Mouse (Mus musculus): ENCODE data around the gene Zcchc7. TPM values are rescaled to one million over a fixed set of nuclear protein-coding genes. Genes with fewer than 3 reads are reported as not detected.

The Zcchc7 gene
- polyA plus RNA-seq, 1 experiment from 2014 or later: 38.8 TPM

DNA sequence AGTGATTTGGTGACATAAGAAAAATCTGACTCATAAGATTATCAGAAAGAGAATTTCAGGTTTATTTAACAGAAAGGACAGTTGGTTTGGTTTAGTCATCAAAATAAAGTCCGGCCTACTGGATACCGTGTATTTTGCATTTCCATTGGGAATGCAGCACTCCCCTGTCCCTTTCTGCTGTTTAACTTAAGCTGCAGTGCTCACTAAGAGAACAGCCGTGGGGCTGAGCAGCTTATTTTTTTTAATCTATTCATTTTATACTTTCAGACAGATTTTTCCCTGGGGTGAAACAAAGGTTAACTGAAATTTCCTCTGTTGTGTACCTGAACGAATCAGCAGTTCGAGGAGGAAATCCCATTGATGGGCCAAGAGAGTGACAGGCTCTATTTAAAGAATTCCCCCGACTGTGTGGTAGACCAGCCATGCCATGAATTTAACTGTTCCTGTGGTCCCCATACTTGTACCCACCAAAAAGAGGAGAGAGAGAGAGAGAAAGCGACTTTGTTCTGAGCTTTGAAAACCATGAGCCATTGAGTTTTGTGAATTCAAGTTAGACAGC lies 124.5 kb downstream of the Zcchc7 start:
- 45% methylated on average over 7 of the region's 7 CpGs for WGBS
- Histone ChIP-seq H3K4me2 (ENCODE audit: low read depth, low read length) (no peak overlapping the region), H3K9me3 (replicated peaks; ENCODE audit: control insufficient read depth, low read length) (no peaks in the 10 kb centered on the region), H3K4me3 (replicated peaks; ENCODE audit: low read length) (no peak overlapping the region), H3K36me3 (ENCODE audit: control insufficient read depth, insufficient read depth, low read length) (no peaks in the 10 kb centered on the region), H3K27ac (ENCODE audit: low read length) (no peak overlapping the region), H3K27me3 (ENCODE audit: control insufficient read depth, insufficient read depth, low read length) (no peaks in the 10 kb centered on the region), H3K4me1 (ENCODE audit: control insufficient read depth, insufficient read depth, low read length) (no peaks in the 10 kb centered on the region), H3K9ac (ENCODE audit: low read length) (no peak overlapping the region)
- ATAC-seq (ENCODE audit: insufficient read depth, low FRiP score): no peak

DNA sequence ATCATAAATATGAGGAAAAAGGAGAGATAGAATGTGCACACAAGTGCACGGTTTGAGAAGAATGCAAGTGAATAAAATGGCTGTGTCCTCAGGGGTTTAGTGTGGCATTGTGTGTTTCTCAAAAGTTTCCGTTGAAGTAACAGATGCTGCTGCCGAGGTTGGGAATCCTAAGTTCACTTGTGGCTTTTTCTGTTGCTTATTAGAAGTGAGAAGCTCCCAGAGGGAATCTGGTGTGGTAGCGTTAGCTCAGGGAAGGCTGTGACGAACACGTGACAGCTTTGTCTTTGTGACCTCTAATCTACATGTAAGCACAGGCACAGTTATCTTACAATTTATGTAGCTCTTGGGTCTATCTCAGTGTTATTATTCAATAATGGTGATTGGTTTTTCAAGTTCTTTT lies 130.5 kb downstream of the Zcchc7 start:
- H3K9ac ChIP-seq (ENCODE audit: low read length): no peak overlapping the region
- H3K36me3 ChIP-seq (ENCODE audit: control insufficient read depth, insufficient read depth, low read length): no peaks in the 10 kb centered on the region
- 81% methylated on average over 6 of the region's 6 CpGs for WGBS
- no peaks in the 10 kb centered on the region for H3K27me3 ChIP-seq (ENCODE audit: control insufficient read depth, insufficient read depth, low read length)
- H3K4me1 ChIP-seq (ENCODE audit: control insufficient read depth, insufficient read depth, low read length): no peaks in the 10 kb centered on the region
- no peaks in the 10 kb centered on the region for H3K9me3 ChIP-seq (replicated peaks; ENCODE audit: control insufficient read depth, low read length)
- no peak overlapping the region for H3K27ac ChIP-seq (ENCODE audit: low read length)
- no peak overlapping the region for H3K4me2 ChIP-seq (ENCODE audit: low read depth, low read length)
- H3K4me3 ChIP-seq (replicated peaks; ENCODE audit: low read length): no peak overlapping the region
- ATAC-seq (ENCODE audit: insufficient read depth, low FRiP score): no peak

DNA sequence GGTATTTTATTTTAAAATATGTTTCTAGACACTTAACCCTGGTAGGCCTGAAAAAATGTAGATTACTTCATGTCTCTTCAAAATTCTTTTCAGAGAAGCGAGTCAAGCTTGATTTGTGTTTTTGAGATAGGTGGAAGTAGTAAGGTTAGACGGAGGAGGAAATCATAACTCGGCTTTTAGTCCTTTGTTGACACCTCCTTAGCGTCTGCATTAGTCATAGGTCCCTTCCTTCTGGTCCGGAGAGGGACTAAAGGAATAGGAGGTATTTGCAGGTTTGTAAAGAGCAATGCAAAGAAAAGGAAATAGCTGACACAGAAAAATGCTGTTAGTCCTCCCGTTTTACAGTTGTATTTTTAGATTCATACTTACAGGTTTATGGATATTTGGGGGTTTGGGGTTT lies 135.7 kb downstream of the Zcchc7 start:
- H3K36me3 ChIP-seq (ENCODE audit: control insufficient read depth, insufficient read depth, low read length): no peaks in the 10 kb centered on the region; the same call in 1 of the 2 replicates
- H3K4me2 ChIP-seq (ENCODE audit: low read depth, low read length): no peak overlapping the region
- no peak overlapping the region for H3K4me3 ChIP-seq (replicated peaks; ENCODE audit: low read length)
- no peak for ATAC-seq (ENCODE audit: insufficient read depth, low FRiP score)
- H3K27ac ChIP-seq (ENCODE audit: low read length): no peak overlapping the region
- H3K9me3 ChIP-seq (replicated peaks; ENCODE audit: control insufficient read depth, low read length): no peaks in the 10 kb centered on the region
- 41% methylated on average over 6 of the region's 6 CpGs for WGBS
- no peaks in the 10 kb centered on the region for H3K27me3 ChIP-seq (ENCODE audit: control insufficient read depth, insufficient read depth, low read length)
- H3K9ac ChIP-seq (ENCODE audit: low read length): no peak overlapping the region
- H3K4me1 ChIP-seq (ENCODE audit: control insufficient read depth, insufficient read depth, low read length): no peaks in the 10 kb centered on the region

DNA sequence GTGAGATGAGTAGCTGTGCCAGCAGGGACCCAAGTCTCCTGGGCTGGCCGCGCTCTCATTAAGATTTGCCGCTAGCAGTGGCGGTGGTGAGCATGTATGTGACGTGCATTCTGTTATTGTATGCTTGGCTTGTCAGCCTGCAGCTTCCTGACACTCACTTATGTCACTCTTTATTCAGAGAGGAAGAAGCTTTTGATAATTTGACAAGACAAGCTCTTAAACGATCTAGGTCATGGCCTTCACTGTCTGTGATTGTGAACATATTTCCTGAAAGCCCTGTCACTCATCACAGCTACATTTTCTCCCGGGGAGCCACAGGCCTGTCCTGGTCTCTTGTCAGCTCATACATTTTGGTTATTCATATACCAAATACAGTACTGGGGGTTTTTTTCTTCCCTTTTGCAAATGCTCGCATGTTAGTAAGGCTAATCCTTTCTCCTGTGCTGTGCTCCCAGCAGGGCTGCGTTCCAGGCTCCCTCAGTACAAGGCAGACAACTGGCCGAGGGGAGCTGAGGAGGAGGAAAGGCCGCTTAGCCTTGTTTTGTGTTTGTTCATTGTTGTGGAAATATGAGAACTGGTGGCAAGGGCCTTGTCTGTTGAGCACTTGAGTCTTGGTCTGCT lies 150.1 kb downstream of the Zcchc7 start:
- Histone ChIP-seq H3K36me3 (ENCODE audit: control insufficient read depth, insufficient read depth, low read length) (no peaks in the 10 kb centered on the region), H3K27me3 (ENCODE audit: control insufficient read depth, insufficient read depth, low read length) (no peaks in the 10 kb centered on the region), H3K9ac (ENCODE audit: low read length) (no peak overlapping the region), H3K9me3 (replicated peaks; ENCODE audit: control insufficient read depth, low read length) (no peaks in the 10 kb centered on the region), H3K4me3 (replicated peaks; ENCODE audit: low read length) (no peak overlapping the region), H3K4me1 (ENCODE audit: control insufficient read depth, insufficient read depth, low read length) (no peaks in the 10 kb centered on the region), H3K4me2 (ENCODE audit: low read depth, low read length) (no peak overlapping the region), H3K27ac (ENCODE audit: low read length) (no peak overlapping the region)
- ATAC-seq (ENCODE audit: insufficient read depth, low FRiP score): no peak
- 56% methylated on average over 11 of the region's 11 CpGs for WGBS

DNA sequence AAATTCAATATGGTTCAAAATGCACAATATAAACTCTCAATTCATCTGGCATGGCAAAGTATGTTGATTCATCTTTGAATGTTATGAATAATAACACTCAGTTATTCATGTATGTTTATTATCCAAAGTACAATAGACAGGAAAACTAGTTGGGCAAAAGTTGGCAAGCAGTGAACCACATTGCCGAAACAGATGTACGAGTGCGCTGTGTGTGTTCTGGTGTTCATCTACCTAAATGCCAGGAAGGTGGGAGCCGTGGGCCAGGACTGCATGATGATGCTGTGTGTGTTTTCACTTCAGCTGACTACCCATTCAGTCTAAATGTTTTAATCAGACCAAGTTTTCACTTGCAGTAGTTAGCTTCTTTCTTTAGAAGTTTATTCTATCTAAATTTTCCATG lies 150.7 kb downstream of the Zcchc7 start:
- Histone ChIP-seq H3K4me3 (replicated peaks; ENCODE audit: low read length) (no peak overlapping the region), H3K27ac (ENCODE audit: low read length) (no peak overlapping the region), H3K9me3 (replicated peaks; ENCODE audit: control insufficient read depth, low read length) (no peaks in the 10 kb centered on the region), H3K36me3 (ENCODE audit: control insufficient read depth, insufficient read depth, low read length) (no peaks in the 10 kb centered on the region), H3K4me1 (ENCODE audit: control insufficient read depth, insufficient read depth, low read length) (no peaks in the 10 kb centered on the region), H3K9ac (ENCODE audit: low read length) (no peak overlapping the region), H3K27me3 (ENCODE audit: control insufficient read depth, insufficient read depth, low read length) (no peaks in the 10 kb centered on the region), H3K4me2 (ENCODE audit: low read depth, low read length) (no peak overlapping the region)
- no peak for ATAC-seq (ENCODE audit: insufficient read depth, low FRiP score)
- WGBS: 82% methylated on average over 4 of the region's 4 CpGs

DNA sequence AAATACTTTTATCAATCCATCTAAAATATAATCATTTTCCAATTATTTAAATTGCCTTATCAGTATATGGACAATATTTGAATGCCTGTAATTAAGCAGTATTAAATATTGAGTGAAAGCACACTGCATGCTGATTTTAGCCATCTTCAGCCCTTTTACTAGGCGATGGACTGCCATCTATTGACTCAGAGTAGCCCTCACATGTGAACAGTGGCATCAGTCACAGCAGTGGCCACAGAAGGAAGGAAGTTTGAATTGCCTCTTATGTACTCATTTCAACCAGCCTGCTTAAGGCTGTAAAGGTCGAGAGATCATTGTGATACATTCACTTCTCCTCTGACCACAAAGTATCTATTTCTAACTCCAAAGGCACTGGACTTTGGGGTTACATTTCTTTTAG lies 154.4 kb downstream of the Zcchc7 start:
- Histone ChIP-seq H3K27me3 (ENCODE audit: control insufficient read depth, insufficient read depth, low read length) (no peaks in the 10 kb centered on the region), H3K9me3 (replicated peaks; ENCODE audit: control insufficient read depth, low read length) (no peaks in the 10 kb centered on the region), H3K36me3 (ENCODE audit: control insufficient read depth, insufficient read depth, low read length) (no peaks in the 10 kb centered on the region), H3K4me1 (ENCODE audit: control insufficient read depth, insufficient read depth, low read length) (no peaks in the 10 kb centered on the region), H3K9ac (ENCODE audit: low read length) (no peak overlapping the region), H3K4me3 (replicated peaks; ENCODE audit: low read length) (no peak overlapping the region), H3K27ac (ENCODE audit: low read length) (no peak overlapping the region), H3K4me2 (ENCODE audit: low read depth, low read length) (no peak overlapping the region)
- WGBS: 49% methylated on average over 2 of the region's 2 CpGs
- ATAC-seq (ENCODE audit: insufficient read depth, low FRiP score): no peak

DNA sequence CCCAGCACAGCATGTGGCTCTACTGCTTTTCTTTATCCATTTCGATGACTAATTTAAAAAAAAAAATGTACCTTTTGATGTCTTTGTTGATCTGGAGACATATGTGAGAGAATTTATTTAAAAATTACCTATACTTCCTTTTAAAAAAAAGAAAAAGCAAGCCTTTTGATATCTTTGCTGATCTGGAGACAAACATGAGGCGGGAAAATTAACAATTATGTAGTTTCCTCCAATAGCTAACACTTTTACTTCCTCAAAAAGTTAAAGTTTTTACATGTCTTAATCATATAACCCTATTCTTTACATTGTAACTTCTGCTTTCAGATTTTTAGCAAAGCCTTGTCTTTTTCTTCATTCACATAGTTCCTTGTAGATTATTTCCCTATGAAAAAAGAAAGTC lies 155.2 kb downstream of the Zcchc7 start:
- no peaks in the 10 kb centered on the region for H3K27me3 ChIP-seq (ENCODE audit: control insufficient read depth, insufficient read depth, low read length)
- WGBS: 65% methylated on average over 2 of the region's 2 CpGs
- no peak overlapping the region for H3K4me2 ChIP-seq (ENCODE audit: low read depth, low read length)
- ATAC-seq (ENCODE audit: insufficient read depth, low FRiP score): no peak
- H3K9ac ChIP-seq (ENCODE audit: low read length): no peak overlapping the region
- H3K4me1 ChIP-seq (ENCODE audit: control insufficient read depth, insufficient read depth, low read length): no peaks in the 10 kb centered on the region
- H3K27ac ChIP-seq (ENCODE audit: low read length): no peak overlapping the region
- H3K9me3 ChIP-seq (replicated peaks; ENCODE audit: control insufficient read depth, low read length): no peaks in the 10 kb centered on the region
- H3K36me3 ChIP-seq (ENCODE audit: control insufficient read depth, insufficient read depth, low read length): no peaks in the 10 kb centered on the region
- H3K4me3 ChIP-seq (replicated peaks; ENCODE audit: low read length): no peak overlapping the region

DNA sequence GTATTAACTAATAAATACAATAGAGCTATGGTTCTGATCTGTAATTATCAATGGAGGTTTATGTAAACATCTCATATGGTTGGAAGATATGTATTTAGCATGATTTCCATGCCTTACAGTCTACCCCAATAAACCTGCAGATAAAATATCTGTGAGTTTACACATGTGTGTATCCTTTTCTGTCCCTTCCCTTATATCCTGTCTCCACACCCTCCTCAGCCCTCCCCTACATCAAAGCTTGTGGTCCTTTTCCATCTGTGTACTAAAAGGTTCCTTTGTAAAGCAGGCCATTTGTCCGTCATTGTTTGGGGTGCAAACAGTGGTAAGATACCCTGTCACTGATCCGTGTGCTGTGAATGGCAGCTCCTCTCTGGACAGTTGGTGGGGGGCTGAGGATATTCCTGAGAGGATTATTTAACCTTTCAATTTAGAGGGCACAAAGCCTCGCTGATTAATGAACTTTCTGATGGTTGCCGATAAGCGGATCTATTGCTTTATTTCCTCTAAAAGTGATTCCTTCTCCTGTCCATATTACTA lies 161.7 kb downstream of the Zcchc7 start:
- no peaks in the 10 kb centered on the region for H3K36me3 ChIP-seq (ENCODE audit: control insufficient read depth, insufficient read depth, low read length)
- H3K27me3 ChIP-seq (ENCODE audit: control insufficient read depth, insufficient read depth, low read length): no peaks in the 10 kb centered on the region
- no peaks in the 10 kb centered on the region for H3K9me3 ChIP-seq (replicated peaks; ENCODE audit: control insufficient read depth, low read length)
- no peak for ATAC-seq (ENCODE audit: insufficient read depth, low FRiP score)
- no peaks in the 10 kb centered on the region for H3K4me1 ChIP-seq (ENCODE audit: control insufficient read depth, insufficient read depth, low read length)
- no peak overlapping the region for H3K4me3 ChIP-seq (replicated peaks; ENCODE audit: low read length)
- no peak overlapping the region for H3K4me2 ChIP-seq (ENCODE audit: low read depth, low read length)
- no peak overlapping the region for H3K27ac ChIP-seq (ENCODE audit: low read length)
- H3K9ac ChIP-seq (ENCODE audit: low read length): no peak overlapping the region
- 68% methylated on average over 5 of the region's 5 CpGs for WGBS

DNA sequence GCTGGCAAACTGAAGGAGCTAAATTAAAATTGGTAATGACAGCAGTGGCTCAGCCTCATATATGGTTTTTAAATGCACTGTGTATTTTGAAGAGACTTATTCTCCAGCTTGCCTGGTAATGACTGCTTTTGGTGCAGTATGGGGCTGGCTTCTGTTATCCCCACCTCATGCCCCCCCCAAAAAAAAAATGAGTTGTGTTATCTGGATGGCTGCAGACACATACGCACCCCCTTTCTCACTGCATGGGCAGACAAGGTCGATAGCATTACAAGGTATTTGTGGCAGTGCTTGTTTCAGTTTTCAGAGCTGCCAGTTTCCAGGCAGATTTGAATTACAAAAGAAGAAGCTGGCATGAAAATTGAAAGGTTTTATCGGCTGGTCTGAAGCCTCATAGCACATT lies 162.2 kb downstream of the Zcchc7 start:
- Histone ChIP-seq H3K4me2 (ENCODE audit: low read depth, low read length) (no peak overlapping the region), H3K4me3 (replicated peaks; ENCODE audit: low read length) (no peak overlapping the region), H3K4me1 (ENCODE audit: control insufficient read depth, insufficient read depth, low read length) (no peaks in the 10 kb centered on the region), H3K9ac (ENCODE audit: low read length) (no peak overlapping the region), H3K36me3 (ENCODE audit: control insufficient read depth, insufficient read depth, low read length) (no peaks in the 10 kb centered on the region), H3K27me3 (ENCODE audit: control insufficient read depth, insufficient read depth, low read length) (no peaks in the 10 kb centered on the region), H3K9me3 (replicated peaks; ENCODE audit: control insufficient read depth, low read length) (no peaks in the 10 kb centered on the region), H3K27ac (ENCODE audit: low read length) (no peak overlapping the region)
- 76% methylated on average over 3 of the region's 3 CpGs for WGBS
- no peak for ATAC-seq (ENCODE audit: insufficient read depth, low FRiP score)
